Mouse (Mus musculus) embryo, embryonic 11.5 days (tissue): ENCODE measurements at regions not wholly inside any gene's neighbourhood (a gene's known extent, or its start where the extent isn't known, plus 50 kb on each side); places are given as distances from the start of the nearest gene placed in this dataset.

Experiments used
- DNase-seq: peaks from one replicate; pipeline ENCODE4 v3.0.0-alpha.2; 2012; ENCODE audit warnings: low read depth, low spot score

GRCm38 (mm10) chr3:40456070-40456469 lies 75.0 kb upstream of the Intu start:
- no peak for DNase-seq

GRCm38 (mm10) chr3:40458490-40458889 lies 72.6 kb upstream of the Intu start:
- no peak for DNase-seq

- DNase-seq = no peak
These were observed 67.6 kb upstream of the Intu start for GRCm38 (mm10) chr3:40463446-40463845.

- DNase-seq = no peak
These were observed 61.0 kb upstream of the Intu start for GRCm38 (mm10) chr3:40470101-40470500.

- no peak for DNase-seq
These were observed 58.3 kb upstream of the Intu start for GRCm38 (mm10) chr3:40472766-40473165.

GRCm38 (mm10) chr3:40480258-40480951 lies 50.7 kb upstream of the Intu start:
- no peak for DNase-seq
